Mouse (Mus musculus): ENCODE measurements around the gene Cd7.
"Not testable (repeated sequence)": the region's sequence is repeated elsewhere in the genome, so short reads cannot be mapped to it uniquely, and the experiment has no call there.

Gene Cd7

GRCm38 (mm10) chr11:121047826-121048399 lies 8.7 kb upstream of the Cd7 start:
- DNase-seq (ENCODE audit: low read depth, low spot score) = no peak

- no peak for DNase-seq (ENCODE audit: low read depth, low spot score)
Measured at GRCm38 (mm10) chr11:121045286-121045685, 6.1 kb upstream of the Cd7 start.

GRCm38 (mm10) chr11:121043025-121043424 lies 3.8 kb upstream of the Cd7 start:
- not testable (repeated sequence) for DNase-seq (ENCODE audit: low read depth, low spot score)

- no peak for DNase-seq (ENCODE audit: low read depth, low spot score)
Measured at GRCm38 (mm10) chr11:121042480-121042879, 3.3 kb upstream of the Cd7 start.

- no peak for DNase-seq (ENCODE audit: low read depth, low spot score)
Measured at GRCm38 (mm10) chr11:121041636-121042035, 2.4 kb upstream of the Cd7 start.

- DNase-seq (ENCODE audit: low read depth, low spot score) = peak; percentile 58
Measured at GRCm38 (mm10) chr11:121041212-121041611, 2.0 kb upstream of the Cd7 start.

GRCm38 (mm10) chr11:121038366-121039240 lies 615 bp downstream of the Cd7 start:
- no peak for DNase-seq (ENCODE audit: low read depth, low spot score)

GRCm38 (mm10) chr11:121033118-121033517 lies 6.1 kb downstream of the Cd7 start:
- DNase-seq (ENCODE audit: low read depth, low spot score) = no peak

GRCm38 (mm10) chr11:121027259-121027658 lies 12.0 kb downstream of the Cd7 start:
- no peak for DNase-seq (ENCODE audit: low read depth, low spot score)

GRCm38 (mm10) chr11:121024163-121024562 lies 15.1 kb downstream of the Cd7 start:
- no peak for DNase-seq (ENCODE audit: low read depth, low spot score)

- DNase-seq (ENCODE audit: low read depth, low spot score) = no peak
Measured at GRCm38 (mm10) chr11:121019501-121019900, 19.7 kb downstream of the Cd7 start.

- DNase-seq (ENCODE audit: low read depth, low spot score) = peak; percentile 32
Measured at GRCm38 (mm10) chr11:121017703-121018102, 21.5 kb downstream of the Cd7 start.

- no peak for DNase-seq (ENCODE audit: low read depth, low spot score)
Measured at GRCm38 (mm10) chr11:121015472-121015871, 23.7 kb downstream of the Cd7 start.

- no peak for DNase-seq (ENCODE audit: low read depth, low spot score)
Measured at GRCm38 (mm10) chr11:121014896-121015300, 24.3 kb downstream of the Cd7 start.

- no peak for DNase-seq (ENCODE audit: low read depth, low spot score)
Measured at GRCm38 (mm10) chr11:121013656-121014055, 25.6 kb downstream of the Cd7 start.

- no peak for DNase-seq (ENCODE audit: low read depth, low spot score)
Measured at GRCm38 (mm10) chr11:121010044-121010755, 29.0 kb downstream of the Cd7 start.

GRCm38 (mm10) chr11:121006184-121006583 lies 33.0 kb downstream of the Cd7 start:
- no peak for DNase-seq (ENCODE audit: low read depth, low spot score)

- no peak for DNase-seq (ENCODE audit: low read depth, low spot score)
Measured at GRCm38 (mm10) chr11:121004281-121004680, 34.9 kb downstream of the Cd7 start.

GRCm38 (mm10) chr11:121001966-121002365 lies 37.3 kb downstream of the Cd7 start:
- DNase-seq (ENCODE audit: low read depth, low spot score) = no peak

- DNase-seq (ENCODE audit: low read depth, low spot score) = no peak
Measured at GRCm38 (mm10) chr11:120994741-120995140, 44.5 kb downstream of the Cd7 start.

- DNase-seq (ENCODE audit: low read depth, low spot score) = no peak
Measured at GRCm38 (mm10) chr11:120993586-120993985, 45.6 kb downstream of the Cd7 start.

- DNase-seq (ENCODE audit: low read depth, low spot score) = no peak
Measured at GRCm38 (mm10) chr11:120993080-120993479, 46.1 kb downstream of the Cd7 start.
